Mouse (Mus musculus): ENCODE data around the gene Pla2g2f. TPM values are rescaled to one million over a fixed set of nuclear protein-coding genes. Genes with fewer than 3 reads are reported as not detected.

Gene Pla2g2f
- polyA plus RNA-seq, 1 experiment = not detected

- TF ChIP-seq GATA1 (IDR thresholded peaks at IDR 0.05; ENCODE audit: low read length) = no peak
Observed at GRCm38 (mm10) chr4:138710633-138711032, 46.8 kb downstream of the Pla2g2f start.

- no peak for TF ChIP-seq GATA1 (IDR thresholded peaks at IDR 0.05; ENCODE audit: low read length)
Observed at GRCm38 (mm10) chr4:138709944-138710343, 47.5 kb downstream of the Pla2g2f start.

- TF ChIP-seq GATA1 (IDR thresholded peaks at IDR 0.05; ENCODE audit: low read length) = no peak
Observed at GRCm38 (mm10) chr4:138709246-138709645, 48.2 kb downstream of the Pla2g2f start.

- TF ChIP-seq GATA1 (IDR thresholded peaks at IDR 0.05; ENCODE audit: low read length) = no peak
Observed at GRCm38 (mm10) chr4:138708636-138709035, 48.8 kb downstream of the Pla2g2f start.

- no peak for TF ChIP-seq GATA1 (IDR thresholded peaks at IDR 0.05; ENCODE audit: low read length)
Observed at GRCm38 (mm10) chr4:138706620-138707019, 50.8 kb downstream of the Pla2g2f start.

- no peak for TF ChIP-seq GATA1 (IDR thresholded peaks at IDR 0.05; ENCODE audit: low read length)
Observed at GRCm38 (mm10) chr4:138704169-138704568, 53.3 kb downstream of the Pla2g2f start.

GRCm38 (mm10) chr4:138703591-138703990 is 53.8 kb downstream of the Pla2g2f start:
- TF ChIP-seq GATA1 (IDR thresholded peaks at IDR 0.05; ENCODE audit: low read length) = no peak

GRCm38 (mm10) chr4:138702528-138702927 is 54.9 kb downstream of the Pla2g2f start:
- TF ChIP-seq GATA1 (IDR thresholded peaks at IDR 0.05; ENCODE audit: low read length) = no peak

GRCm38 (mm10) chr4:138702031-138702430 is 55.4 kb downstream of the Pla2g2f start:
- TF ChIP-seq GATA1 (IDR thresholded peaks at IDR 0.05; ENCODE audit: low read length) = no peak

GRCm38 (mm10) chr4:138701111-138701510 is 56.3 kb downstream of the Pla2g2f start:
- no peak for TF ChIP-seq GATA1 (IDR thresholded peaks at IDR 0.05; ENCODE audit: low read length)

Other genes starting within 250 kb of the Pla2g2f start
- not detected in 2 replicates for gene Vwa5b1, start 121.7 kb downstream of the Pla2g2f start, polyA plus RNA-seq (2012)
- gene Pla2g2c, start 32.8 kb downstream of the Pla2g2f start, polyA plus RNA-seq (2012) = not detected in 2 replicates
- gene Ubxn10, start 20.5 kb downstream of the Pla2g2f start, polyA plus RNA-seq (2012) = not detected in 2 replicates
- gene Pla2g2d, start 18.1 kb upstream of the Pla2g2f start, polyA plus RNA-seq (2012) = not detected in 2 replicates
- gene Pla2g5, start 105.9 kb upstream of the Pla2g2f start, polyA plus RNA-seq (2012) = 5.0 and 7.2 TPM in 2 replicates
- not detected in 2 replicates for gene Gm13030, start 116.3 kb upstream of the Pla2g2f start, polyA plus RNA-seq (2012)
- gene Pla2g2e, start 120.3 kb upstream of the Pla2g2f start, polyA plus RNA-seq (2012) = not detected in 2 replicates
- 15.5 and 16.5 TPM in 2 replicates for gene Otud3, start 156.3 kb upstream of the Pla2g2f start, polyA plus RNA-seq (2012)
- gene Rnf186, start 209.5 kb upstream of the Pla2g2f start, polyA plus RNA-seq (2012) = not detected in 2 replicates
- 16.4 and 20.4 TPM in 2 replicates for gene Tmco4, start 215.3 kb upstream of the Pla2g2f start, polyA plus RNA-seq (2012)